Comparison of ENCODE assay signal across 31 mouse cellular contexts in the genomic region with DNA sequence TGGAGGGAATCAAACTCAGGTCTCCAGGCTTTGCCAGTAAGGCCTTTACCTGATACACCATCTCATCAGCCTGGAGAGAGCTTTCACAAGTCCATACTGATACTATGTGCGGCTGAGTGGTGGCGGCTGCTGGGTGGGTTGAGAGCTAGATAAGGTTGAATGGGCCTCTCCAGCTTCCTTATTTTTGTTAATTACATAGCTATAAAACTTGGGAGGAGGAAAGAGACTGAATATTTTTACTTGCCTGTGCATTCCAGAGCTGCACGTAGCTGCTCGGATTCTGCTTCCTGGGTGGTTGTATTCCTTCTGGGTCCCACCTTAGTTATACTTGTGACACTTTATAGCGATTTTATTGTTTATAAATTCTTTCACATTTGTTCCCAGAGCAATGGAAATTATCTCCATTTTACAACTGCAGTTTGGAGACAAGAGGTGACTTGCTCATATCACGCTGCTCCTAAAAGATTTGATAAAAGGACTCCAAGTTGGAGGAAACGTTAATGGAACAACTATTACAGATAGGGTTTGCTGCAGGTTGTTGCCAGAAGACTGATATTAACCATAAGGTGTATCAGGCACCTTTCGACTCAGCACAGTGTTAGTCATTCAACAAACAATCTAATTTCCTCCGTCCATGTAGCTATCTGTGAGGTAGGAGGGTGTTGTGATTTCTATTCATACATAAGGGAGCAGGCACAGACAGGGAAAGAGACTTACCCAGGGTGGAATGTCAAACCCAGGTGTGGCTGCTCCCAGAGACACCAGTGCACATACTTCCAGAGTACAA. TPM values are rescaled to one million over a fixed set of nuclear protein-coding genes. Genes with fewer than 3 reads are reported as not detected.
DNase-seq lines count a peak whose midpoint lies in the region; ATAC-seq and TF ChIP-seq lines count a peak whose summit lies in the region.
"Had no signal": no experiment of that assay in that cellular context is flagged by ENCODE, and none has a peak within 500 bp of the region (broad histone marks: within the 10 kb centered on the region; RNA-seq: fewer than 3 reads in every experiment).

No protein-coding gene starts in this region.

- DNase-seq in gastrocnemius, adult 2 months, result peak; percentile 4
- no peak for DNase-seq in gastrocnemius, postnatal 25 days
- DNase-seq in MEL (ENCODE audit: low read depth, low spot score), result peak; percentile 91
- no peak for DNase-seq in urinary bladder, postnatal 36 days (ENCODE audit: low spot score in 2 of 2)
- DNase-seq in layer of hippocampus, postnatal 36 days, result no peak
- DNase-seq: adrenal gland, postnatal 14 days; cerebellum, adult 11 months; cerebellum, adult 9-10 months; cerebellum, postnatal 36 days; gastrocnemius, postnatal 14 days; heart, adult 11 months; kidney, adult 11 months; kidney, postnatal 36 days; right cerebral cortex, postnatal 25 days had no signal

- peak; percentile 69 for ATAC-seq in intestine, postnatal 0 days
- peak; percentile 80 for ATAC-seq in stomach, embryonic 16.5 days (ENCODE audit: insufficient read depth, low FRiP score)
- ATAC-seq: forebrain, embryonic 13.5 days; hindbrain, embryonic 16.5 days; midbrain, embryonic 16.5 days; Patski had no signal

- no peak for TF ChIP-seq CTCF in gastrocnemius, adult 2 months (IDR thresholded peaks at IDR 0.05)
- TF ChIP-seq CTCF in MEL (IDR thresholded peaks at IDR 0.05 in 2 of 3, conservative IDR thresholded peaks at IDR 0.05 in 1 of 3; ENCODE audit: control insufficient read depth in 1 of 3, insufficient read depth in 1 of 3, low read depth in 2 of 3, low read length in 3 of 3, poor library complexity in 1 of 3, severe bottlenecking in 1 of 3), result no peak
- TF ChIP-seq CTCF in intestine, postnatal 0 days (IDR thresholded peaks at IDR 0.05; ENCODE audit: low read depth), result no peak

- no peaks in the 10 kb centered on the region for H3K9me3 ChIP-seq in MEL (replicated peaks; ENCODE audit: insufficient read depth, low read length)
- H3K9me3 ChIP-seq in intestine, postnatal 0 days (ENCODE audit: control insufficient read depth), result no peaks in the 10 kb centered on the region
- no peaks in the 10 kb centered on the region for H3K9me3 ChIP-seq in stomach, embryonic 16.5 days (replicated peaks; ENCODE audit: control insufficient read depth, low read length)
- H3K9me3 ChIP-seq: forebrain, embryonic 13.5 days; heart, embryonic 10.5 days; heart, embryonic 15.5 days; limb, embryonic 12.5 days; liver, embryonic 15.5 days had no signal

- no peak overlapping the region for H3K9ac ChIP-seq in MEL (ENCODE audit: control insufficient read depth, low read depth, low read length, poor library complexity, severe bottlenecking)
- H3K9ac ChIP-seq in intestine, postnatal 0 days (ENCODE audit: low read depth, low read length), result no peak overlapping the region
- H3K9ac ChIP-seq in stomach, embryonic 16.5 days (ENCODE audit: low read length), result no peak overlapping the region
- H3K9ac ChIP-seq: forebrain, embryonic 13.5 days; heart, embryonic 15.5 days; limb, embryonic 12.5 days; liver, embryonic 15.5 days had no signal

- TF ChIP-seq POLR2A in MEL (IDR thresholded peaks at IDR 0.05; ENCODE audit: control insufficient read depth in 1 of 2, insufficient read depth in 1 of 2, low read depth in 1 of 2, low read length in 2 of 2, poor library complexity in 1 of 2), result no peak

- intact Hi-C loops in gastrocnemius, adult 2 months (cut with DNase I), result no loop called here

- peaks cover 6 to 34% of the 10 kb centered on the region in 2 experiments for H3K4me1 ChIP-seq in MEL (ENCODE audit: control insufficient read depth in 1 of 2, insufficient read depth in 2 of 2, low read length in 2 of 2)
- peaks cover 3% of the 10 kb centered on the region; the same call in 1 of the 2 replicates for H3K4me1 ChIP-seq in intestine, postnatal 0 days (replicated peaks; ENCODE audit: control insufficient read depth, insufficient read depth, low read length)
- no peaks in the 10 kb centered on the region for H3K4me1 ChIP-seq in stomach, embryonic 16.5 days (ENCODE audit: control insufficient read depth, insufficient read depth, low read length)
- H3K4me1 ChIP-seq: forebrain, embryonic 13.5 days; heart, embryonic 10.5 days; heart, embryonic 15.5 days; limb, embryonic 12.5 days; liver, embryonic 15.5 days had no signal

- no peaks in the 10 kb centered on the region for H3K27me3 ChIP-seq in MEL (ENCODE audit: control insufficient read depth in 1 of 2, insufficient read depth in 2 of 2, low read length in 2 of 2)
- H3K27me3 ChIP-seq in intestine, postnatal 0 days (replicated peaks; ENCODE audit: control insufficient read depth, insufficient read depth, low read length), result no peaks in the 10 kb centered on the region
- H3K27me3 ChIP-seq in stomach, embryonic 16.5 days (ENCODE audit: control insufficient read depth, insufficient read depth, low read length), result no peaks in the 10 kb centered on the region
- H3K27me3 ChIP-seq: forebrain, embryonic 13.5 days; heart, embryonic 15.5 days; limb, embryonic 12.5 days; liver, embryonic 15.5 days; Patski had no signal

- TF ChIP-seq EP300 in MEL (IDR thresholded peaks at IDR 0.05; ENCODE audit: low read depth in 1 of 2, low read length in 2 of 2), result peak; percentile 71 to 86

- H3K27ac ChIP-seq in gastrocnemius, adult 2 months, result no peak overlapping the region
- peak overlapping the region; percentile 64 for H3K27ac ChIP-seq in MEL (ENCODE audit: control insufficient read depth, low read depth, low read length)
- peak overlapping the region; percentile 60 for H3K27ac ChIP-seq in intestine, postnatal 0 days (ENCODE audit: low read depth, low read length)
- peak overlapping the region; percentile 80 for H3K27ac ChIP-seq in stomach, embryonic 16.5 days (ENCODE audit: low read length)
- H3K27ac ChIP-seq: forebrain, embryonic 13.5 days; heart, embryonic 10.5 days; heart, embryonic 15.5 days; limb, embryonic 12.5 days; liver, embryonic 15.5 days had no signal

- no peak overlapping the region for H3K4me3 ChIP-seq in gastrocnemius, adult 2 months
- 0 out of 4 replicates have a peak overlapping the region, but pooled peaks of 1 of the 2 experiments have one; percentile 2 for H3K4me3 ChIP-seq in MEL (ENCODE audit: control insufficient read depth in 1 of 2, insufficient read depth in 1 of 2, low read depth in 2 of 2, low read length in 2 of 2)
- H3K4me3 ChIP-seq in intestine, postnatal 0 days (ENCODE audit: low read depth, low read length), result no peak overlapping the region
- no peak overlapping the region for H3K4me3 ChIP-seq in stomach, embryonic 16.5 days (replicated peaks; ENCODE audit: low read length)
- H3K4me3 ChIP-seq: forebrain, embryonic 13.5 days; heart, embryonic 10.5 days; heart, embryonic 15.5 days; limb, embryonic 12.5 days; liver, embryonic 15.5 days had no signal

- no peak for TF ChIP-seq RAD21 in MEL (IDR thresholded peaks at IDR 0.05; ENCODE audit: low read depth, low read length)

- no peaks in the 10 kb centered on the region for H3K79me2 ChIP-seq in MEL (ENCODE audit: control insufficient read depth, insufficient read depth, low read length, poor library complexity)

- no peak overlapping the region; the same call in 1 of the 2 replicates for H3K4me2 ChIP-seq in intestine, postnatal 0 days (replicated peaks; ENCODE audit: low read depth)
- H3K4me2 ChIP-seq in stomach, embryonic 16.5 days (ENCODE audit: low read depth, low read length), result no peak overlapping the region
- H3K4me2 ChIP-seq: forebrain, embryonic 13.5 days; heart, embryonic 15.5 days; limb, embryonic 12.5 days; liver, embryonic 15.5 days; midbrain, embryonic 11.5 days had no signal

- H3K36me3 ChIP-seq in MEL (ENCODE audit: control insufficient read depth in 1 of 2, insufficient read depth in 2 of 2, low read length in 2 of 2), result peaks cover 0 to 14% of the 10 kb centered on the region in 2 experiments; a peak in 2 of 4 replicates
- H3K36me3 ChIP-seq in intestine, postnatal 0 days (ENCODE audit: control insufficient read depth, insufficient read depth), result no peaks in the 10 kb centered on the region
- no peaks in the 10 kb centered on the region for H3K36me3 ChIP-seq in stomach, embryonic 16.5 days (ENCODE audit: control insufficient read depth, insufficient read depth, low read length)
- H3K36me3 ChIP-seq: heart, embryonic 10.5 days; heart, embryonic 15.5 days; limb, embryonic 12.5 days; liver, embryonic 15.5 days had no signal

- 30% methylated on average over 9 of the region's 9 CpGs for WGBS in intestine, postnatal 0 days
- 55% methylated on average over 9 of the region's 9 CpGs for WGBS in stomach, embryonic 16.5 days

TF ChIP-seq in MEL, 35 proteins besides CTCF, POLR2A, EP300 and RAD21 (continues in another document):
- TF ChIP-seq HCFC1 (IDR thresholded peaks at IDR 0.05; ENCODE audit: low read depth, low read length), result 0 out of 2 replicates have a peak, but pooled peaks have one; percentile 11
- TF ChIP-seq TBP (IDR thresholded peaks at IDR 0.05; ENCODE audit: low read depth, low read length), result peak; percentile 64; the same call in 1 of the 2 replicates
- peak; percentile 71 for TF ChIP-seq TCF12 (IDR thresholded peaks at IDR 0.05; ENCODE audit: low read depth, low read length)
- peak; percentile 80 for TF ChIP-seq GATA1 (IDR thresholded peaks at IDR 0.05; ENCODE audit: low read depth, low read length)
- TF ChIP-seq ELF1 (IDR thresholded peaks at IDR 0.05; ENCODE audit: low read depth, low read length), result peak; percentile 39; the same call in 1 of the 2 replicates
- peak; percentile 56 for TF ChIP-seq SIN3A (IDR thresholded peaks at IDR 0.05; ENCODE audit: low read length)
- TF ChIP-seq POLR2AphosphoS5 (IDR thresholded peaks at IDR 0.05; ENCODE audit: borderline replicate concordance, low read depth, low read length), result no peak

RNA-seq across cellular contexts. Expression of a gene that starts 11.3 kb away (rescaled TPM):
- not detected for total RNA-seq in gastrocnemius, adult 2 months (2021)
- total RNA-seq in gastrocnemius, postnatal 25 days (2021), result not detected
- total RNA-seq in MEL (2012; rRNA removed), result not detected in 2 replicates
- under 1 TPM in 1 of 2 experiments, not detected in 1; 0.25 TPM for polyA plus RNA-seq in MEL (2012; ENCODE audit: insufficient read depth in 1 of 2, insufficient read length in 2 of 2, low read depth in 1 of 2, low replicate concordance in 2 of 2, missing spikeins in 1 of 2)
- polyA plus RNA-seq in intestine, postnatal 0 days (2015; fragmentation: Nextera tagmentation; extraction: Ambion mirVana), result 0.17 TPM in 1 of 2 replicates, not detected in the other
- 2.9 and 3.7 TPM in 2 replicates for polyA plus RNA-seq in stomach, embryonic 16.5 days (2015; fragmentation: Nextera tagmentation; extraction: Ambion mirVana)
- 1 to 10 TPM; 1.8 to 2.3 TPM for total RNA-seq in layer of hippocampus, postnatal 36 days (2021)
- total RNA-seq: adrenal gland, postnatal 14 days; gastrocnemius, postnatal 14 days; heart, postnatal 25 days; liver, adult 2 months; megakaryocyte progenitor cell, adult 5-6 weeks; neutrophil, adult 5-6 weeks had no signal
- polyA plus RNA-seq: C2C12; heart, embryonic 10.5 days; liver, embryonic 15.5 days; midbrain, embryonic 11.5 days; neural tube, embryonic 11.5 days had no signal

RNA-seq across cellular contexts. Expression of a gene that starts 16.6 kb away (rescaled TPM):
- total RNA-seq in gastrocnemius, adult 2 months (2021), result 10 to 100 TPM; 13.2 to 21.8 TPM
- 10 to 100 TPM; 22.5 to 34.6 TPM for total RNA-seq in gastrocnemius, postnatal 25 days (2021)
- total RNA-seq in MEL (2012; rRNA removed), result 4.8 and 7.4 TPM in 2 replicates
- 1 to 10 TPM in 1 of 2 experiments, not detected in 1; 8.7 TPM for polyA plus RNA-seq in MEL (2012; ENCODE audit: insufficient read depth in 1 of 2, insufficient read length in 2 of 2, low read depth in 1 of 2, low replicate concordance in 2 of 2, missing spikeins in 1 of 2)
- polyA plus RNA-seq in intestine, postnatal 0 days (2015; fragmentation: Nextera tagmentation; extraction: Ambion mirVana), result 24.2 and 26.8 TPM in 2 replicates
- polyA plus RNA-seq in stomach, embryonic 16.5 days (2015; fragmentation: Nextera tagmentation; extraction: Ambion mirVana), result 47.8 and 55.3 TPM in 2 replicates
- 10 to 100 TPM in 1 of 2 experiments, 1 to 10 TPM in 1; 7.9 to 10.2 TPM for total RNA-seq in layer of hippocampus, postnatal 36 days (2021)

Comparison
In these comparisons a context has a peak if more than half of its experiments do, and no peak if none do; other contexts are left out.
1. DNase-seq: peak in gastrocnemius, adult 2 months (single experiment) and MEL (single experiment); none in gastrocnemius, postnatal 25 days (single experiment), urinary bladder, postnatal 36 days (0 of 2) and layer of hippocampus, postnatal 36 days (0 of 2).